Mouse (Mus musculus) frontal cortex, adult (tissue): Measurements from ENCODE around the gene Kat14.

Source experiments
- ATAC-seq: cut with Nextera tagmentation; 2 replicates; pipeline ENCODE4 v1.9.2; 2017; ENCODE audit warnings: mild to moderate bottlenecking, moderate library complexity, mixed read lengths; ENCODE audit not compliant: low TSS enrichment

Kat14 gene

GRCm38 (mm10) chr2:144381741-144382140, 13.0 kb downstream of the Kat14 start:
- ATAC-seq = no peak

- no peak for ATAC-seq
Measured at GRCm38 (mm10) chr2:144382624-144383138, 13.9 kb downstream of the Kat14 start.

GRCm38 (mm10) chr2:144386296-144386695, 17.5 kb downstream of the Kat14 start:
- no peak for ATAC-seq

GRCm38 (mm10) chr2:144388416-144388815, 19.6 kb downstream of the Kat14 start:
- no peak for ATAC-seq

GRCm38 (mm10) chr2:144399531-144399930, 30.7 kb downstream of the Kat14 start:
- no peak for ATAC-seq

GRCm38 (mm10) chr2:144400659-144401058, 31.9 kb downstream of the Kat14 start:
- ATAC-seq = no peak

- ATAC-seq = no peak
Measured at GRCm38 (mm10) chr2:144409037-144409436, 40.3 kb downstream of the Kat14 start.

GRCm38 (mm10) chr2:144410603-144411002, 41.8 kb downstream of the Kat14 start:
- ATAC-seq = peak; percentile 67

- ATAC-seq = peak; percentile 75
Measured at GRCm38 (mm10) chr2:144414646-144415045, 45.9 kb downstream of the Kat14 start.

GRCm38 (mm10) chr2:144416859-144417258, 48.1 kb downstream of the Kat14 start:
- no peak for ATAC-seq

GRCm38 (mm10) chr2:144418062-144418461, 49.3 kb downstream of the Kat14 start:
- ATAC-seq = no peak

GRCm38 (mm10) chr2:144422094-144422675, 53.4 kb downstream of the Kat14 start:
- no peak for ATAC-seq

GRCm38 (mm10) chr2:144425761-144426160, 57.0 kb downstream of the Kat14 start:
- ATAC-seq = no peak

- no peak for ATAC-seq
Measured at GRCm38 (mm10) chr2:144427852-144428251, 59.1 kb downstream of the Kat14 start.

GRCm38 (mm10) chr2:144428659-144429058, 59.9 kb downstream of the Kat14 start:
- ATAC-seq = no peak

- no peak for ATAC-seq
Measured at GRCm38 (mm10) chr2:144429171-144429570, 60.4 kb downstream of the Kat14 start.

GRCm38 (mm10) chr2:144431286-144431825, 62.6 kb downstream of the Kat14 start:
- ATAC-seq = no peak

- peak; percentile 67 for ATAC-seq
Measured at GRCm38 (mm10) chr2:144435679-144436078, 66.9 kb downstream of the Kat14 start.

GRCm38 (mm10) chr2:144438424-144438823, 69.6 kb downstream of the Kat14 start:
- ATAC-seq = no peak

- ATAC-seq = no peak
Measured at GRCm38 (mm10) chr2:144439191-144439700, 70.5 kb downstream of the Kat14 start.

GRCm38 (mm10) chr2:144441386-144441915, 72.7 kb downstream of the Kat14 start:
- peak; percentile 95 for ATAC-seq

- peak; percentile 92 for ATAC-seq
Measured at GRCm38 (mm10) chr2:144446360-144446999, 77.7 kb downstream of the Kat14 start.

GRCm38 (mm10) chr2:144450378-144450777, 81.6 kb downstream of the Kat14 start:
- ATAC-seq = no peak
